Mouse (Mus musculus): ENCODE measurements at regions not wholly inside any gene's neighbourhood (a gene's known extent, or its start where the extent isn't known, plus 50 kb on each side); places are given as distances from the start of the nearest gene placed in this dataset.

DNA sequence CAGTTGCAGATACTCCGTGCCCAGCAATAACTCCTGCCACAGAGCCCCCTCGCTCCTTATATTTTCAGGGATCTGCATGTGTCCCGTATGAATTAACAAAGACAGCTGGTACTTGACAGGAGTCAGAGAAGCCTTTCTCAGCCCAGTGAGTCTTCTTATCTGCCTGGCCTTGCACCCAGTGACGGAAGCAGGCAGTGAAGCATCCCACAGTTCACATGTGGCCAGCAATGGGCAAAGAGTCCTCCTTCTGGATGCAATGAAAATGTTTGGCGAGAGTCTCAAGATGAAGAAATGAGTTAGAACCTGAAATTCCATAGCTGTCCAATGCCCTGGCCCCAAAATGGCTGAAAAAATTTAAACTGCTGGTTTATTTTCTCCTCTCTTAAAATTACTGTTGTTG, 622.2 kb upstream of the Cdh11 start:
- ChIA-PET CTCF (interaction anchor here in 1 of 4 experiments (0.6 kb wide), 1 partner anchor 604 kb away, joined by 3 read pairs; no protein-coding TSS in a partner anchor), POLR2A (no interaction called here)

DNA sequence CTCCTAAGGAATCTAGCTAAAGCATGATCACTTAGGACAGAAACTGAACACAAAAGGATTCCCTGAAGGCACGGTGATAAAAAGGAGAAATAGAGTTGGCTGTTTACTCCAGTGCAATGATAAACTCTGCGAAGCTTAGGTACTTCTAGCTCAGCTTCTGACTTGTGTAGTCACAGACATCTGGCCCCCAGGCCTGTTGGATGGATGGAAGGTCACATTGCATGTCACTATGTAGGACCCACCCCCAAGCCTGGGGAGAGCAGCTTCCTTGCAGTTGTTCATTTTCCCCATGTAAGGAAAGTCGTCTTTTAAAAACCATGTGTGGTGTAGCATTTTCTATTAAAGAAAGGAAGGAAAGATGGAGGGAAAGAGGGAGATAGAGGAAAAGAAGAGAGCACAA, 623.0 kb upstream of the Cdh11 start:
- ChIA-PET CTCF (interaction anchor here in 1 of 4 experiments (0.6 kb wide), 1 partner anchor 603 kb away, joined by 3 read pairs; no protein-coding TSS in a partner anchor), POLR2A (no interaction called here)

DNA sequence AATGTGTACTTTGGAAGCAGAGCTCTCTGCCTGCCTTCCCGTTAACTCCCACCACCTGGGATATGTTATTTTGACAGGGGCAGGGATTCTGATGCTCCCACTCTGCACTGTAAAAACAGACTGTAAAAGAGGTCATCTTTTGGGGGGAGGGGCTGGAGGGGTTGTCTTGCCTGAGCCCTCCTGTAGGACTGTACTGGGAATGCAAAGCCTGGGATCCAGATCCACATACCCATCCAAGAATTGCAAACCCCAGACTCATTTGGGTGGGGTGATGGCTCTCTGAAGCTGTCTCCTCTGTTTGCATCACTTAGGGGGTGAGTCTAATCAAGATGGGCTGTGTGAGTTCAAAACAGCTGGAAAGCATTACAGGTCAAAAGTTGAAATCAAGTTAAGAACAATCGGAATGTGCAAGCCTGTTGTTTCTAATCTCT, 623.7 kb upstream of the Cdh11 start:
- ChIA-PET CTCF (no interaction called here), POLR2A (no interaction called here)

DNA sequence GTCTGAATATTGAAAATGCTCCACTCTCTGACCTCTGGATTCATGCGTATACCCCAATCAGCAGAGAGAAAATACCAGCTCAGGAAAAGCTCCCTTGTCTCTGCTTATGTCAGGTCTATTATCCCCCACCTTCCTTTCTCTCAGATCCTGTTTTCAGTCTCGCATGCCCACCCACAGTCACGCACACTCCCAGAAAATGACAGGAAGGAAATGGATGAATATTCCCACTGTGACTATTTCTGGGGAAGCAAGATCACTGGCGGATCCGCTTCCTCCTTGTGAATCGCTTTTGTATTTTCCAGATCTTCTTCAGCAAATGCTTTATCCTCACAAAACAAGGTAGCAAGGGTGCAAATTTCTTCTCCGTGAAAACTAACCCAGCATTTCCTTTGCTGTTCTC, 627.3 kb upstream of the Cdh11 start:
- CTCF ChIA-PET = no interaction called here
- POLR2A ChIA-PET = no interaction called here

GRCm38 (mm10) chr8:103413589-103414575, 628.4 kb upstream of the Cdh11 start:
- CTCF ChIA-PET = no interaction called here
- POLR2A ChIA-PET = interaction anchor here in 1 of 4 experiments (0.6 kb wide), 1 partner anchor 14 kb away, joined by 3 read pairs; no protein-coding TSS in a partner anchor

DNA sequence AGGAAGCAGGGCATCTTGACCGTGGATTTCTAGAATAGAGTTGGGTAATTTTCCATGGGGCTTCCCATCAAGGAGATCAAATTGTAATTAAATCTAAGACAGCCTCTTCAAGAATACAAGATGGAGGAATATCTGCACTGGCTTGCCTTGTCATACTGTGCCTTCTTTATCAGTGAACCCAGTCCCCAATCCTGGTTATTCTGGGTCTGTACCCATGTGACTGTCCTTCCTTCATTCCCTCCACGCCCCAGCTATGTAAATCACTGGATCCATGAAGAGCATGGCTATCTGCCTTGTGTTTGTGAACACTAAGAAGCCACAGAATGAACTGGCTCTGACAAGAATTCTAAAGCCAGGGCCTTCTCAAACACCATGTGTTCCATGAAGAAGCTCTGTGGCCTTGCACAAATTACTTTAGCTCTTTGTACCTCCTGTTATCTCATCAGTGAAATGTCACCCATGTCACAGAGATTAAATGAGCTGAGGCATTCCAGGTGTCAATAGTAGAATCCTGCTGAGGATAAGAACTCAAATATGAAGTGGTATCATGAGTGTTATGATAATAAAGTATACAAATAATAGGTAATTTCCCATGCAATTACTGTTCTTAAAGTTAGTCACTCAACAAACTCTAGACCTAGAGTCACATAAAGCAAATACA, 637.0 kb upstream of the Cdh11 start:
- ChIA-PET POLR2A (no interaction called here), CTCF (no interaction called here)

- CTCF ChIA-PET = no interaction called here
- POLR2A ChIA-PET = no interaction called here
Measured at GRCm38 (mm10) chr8:103425967-103426366, 640.5 kb upstream of the Cdh11 start.

GRCm38 (mm10) chr8:103430874-103431492, 645.5 kb upstream of the Cdh11 start:
- ChIA-PET CTCF (no interaction called here), POLR2A (no interaction called here)

GRCm38 (mm10) chr8:103433532-103434105, 648.2 kb upstream of the Cdh11 start:
- ChIA-PET CTCF (no interaction called here), POLR2A (interaction anchor here in 1 of 4 experiments (0.7 kb wide), 1 partner anchor 361 kb away, joined by 5 read pairs; no protein-coding TSS in a partner anchor)

- CTCF ChIA-PET = no interaction called here
- POLR2A ChIA-PET = no interaction called here
Measured at GRCm38 (mm10) chr8:103438995-103439717, 653.7 kb upstream of the Cdh11 start.

- ChIA-PET CTCF (interaction anchor here in 2 of 4 experiments (0.6 to 1.0 kb wide), 2 partner anchors 34 to 261 kb away, joined by 3 read pairs; no protein-coding TSS in a partner anchor), POLR2A (no interaction called here)
Measured at GRCm38 (mm10) chr8:103441163-103441562, 655.7 kb upstream of the Cdh11 start.

- POLR2A ChIA-PET = no interaction called here
- CTCF ChIA-PET = interaction anchor here in 1 of 4 experiments (0.6 kb wide), 1 partner anchor 379 kb away, joined by 4 read pairs; no protein-coding TSS in a partner anchor
Measured at GRCm38 (mm10) chr8:103442420-103443125, 657.1 kb upstream of the Cdh11 start.

DNA sequence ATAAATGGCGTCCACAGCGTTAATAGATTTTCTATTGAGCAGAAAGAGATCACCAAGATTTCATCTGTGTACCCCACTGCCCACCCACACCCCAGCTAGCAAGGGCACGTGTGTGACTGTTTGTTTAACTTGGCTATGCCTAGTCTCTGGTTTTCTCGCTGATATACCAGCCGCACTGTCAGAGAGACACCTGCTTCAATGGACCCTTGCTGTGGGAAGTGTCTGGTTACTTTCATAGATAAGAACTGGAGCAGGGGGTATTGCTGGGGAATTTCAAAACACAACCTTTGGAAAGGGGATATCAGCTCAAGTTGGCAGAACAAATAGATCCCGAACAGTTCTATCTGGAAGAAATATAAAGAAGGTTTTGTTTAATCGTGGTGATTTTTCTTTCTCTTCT, 656.8 kb upstream of the Cdh5 start:
- POLR2A ChIA-PET = no interaction called here

GRCm38 (mm10) chr8:103445378-103445777, 656.0 kb upstream of the Cdh5 start:
- POLR2A ChIA-PET = no interaction called here

More for the DNA sequence above, 656.8 kb upstream of the Cdh5 start:
- CTCF ChIA-PET = no interaction called here

GRCm38 (mm10) chr8:103447916-103448315, 653.5 kb upstream of the Cdh5 start:
- POLR2A ChIA-PET = no interaction called here

More at GRCm38 (mm10) chr8:103445378-103445777, 656.0 kb upstream of the Cdh5 start:
- CTCF ChIA-PET = no interaction called here

GRCm38 (mm10) chr8:103451381-103452018, 649.9 kb upstream of the Cdh5 start:
- POLR2A ChIA-PET = no interaction called here
- CTCF ChIA-PET = no interaction called here

More at GRCm38 (mm10) chr8:103447916-103448315, 653.5 kb upstream of the Cdh5 start:
- CTCF ChIA-PET = no interaction called here

DNA sequence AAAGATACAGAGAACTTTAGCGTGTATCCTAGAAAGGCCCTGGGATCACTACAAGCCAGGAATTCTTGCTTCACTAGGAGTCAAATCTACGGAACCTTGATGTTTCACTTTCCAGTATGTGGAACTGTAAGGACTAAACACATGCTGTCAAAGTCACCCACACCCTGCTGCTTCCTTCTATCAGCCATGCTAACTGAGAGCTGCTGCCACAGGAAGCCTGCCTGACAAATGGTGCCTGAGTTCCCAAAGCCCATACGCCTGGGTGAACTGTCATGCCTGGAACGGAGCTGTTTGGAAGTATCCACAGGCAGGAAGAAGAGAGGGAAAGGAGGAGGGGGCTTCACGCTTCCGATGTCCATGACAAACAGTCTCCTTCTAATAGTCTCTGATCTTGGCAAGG, 644.2 kb upstream of the Cdh5 start:
- POLR2A ChIA-PET = no interaction called here
- CTCF ChIA-PET = no interaction called here

GRCm38 (mm10) chr8:103463557-103463956, 637.9 kb upstream of the Cdh5 start:
- CTCF ChIA-PET = no interaction called here
- POLR2A ChIA-PET = no interaction called here
